Mouse (Mus musculus) neural tube, embryonic 12.5 days (tissue): ENCODE measurements around the gene Nalcn. TPM values are rescaled to one million over a fixed set of nuclear protein-coding genes. Genes with fewer than 3 reads are reported as not detected.
"Not testable (repeated sequence)": the region's sequence is repeated elsewhere in the genome, so short reads cannot be mapped to it uniquely, and the experiment has no call there.

Experiments
- ATAC-seq: fragments of 200-750 bp; cut with Nextera tagmentation; 2 replicates; pipeline ENCODE4 v1.8.0; 2017; ENCODE audit warnings: low read depth, mild to moderate bottlenecking, moderate TSS enrichment, moderate library complexity; ENCODE audit not compliant: low FRiP score
- H3K27ac ChIP-seq: fragments of 300-500 bp; sonication (generic); 2 replicates; pipeline ENCODE4 v1.5.1; 2016
- H3K27me3 ChIP-seq: fragments of 300-500 bp; sonication (generic); replicated peaks from 2 replicates; pipeline ENCODE4 v1.6.1; 2016; ENCODE audit warnings: mild to moderate bottlenecking
- H3K36me3 ChIP-seq: fragments of 300-500 bp; sonication (generic); 2 replicates; pipeline ENCODE4 v1.6.1; 2016; ENCODE audit warnings: mild to moderate bottlenecking
- H3K4me1 ChIP-seq: fragments of 300-500 bp; sonication (generic); 2 replicates; pipeline ENCODE4 v1.6.1; 2016
- H3K4me2 ChIP-seq: fragments of 300-500 bp; sonication (generic); replicated peaks from 2 replicates; pipeline ENCODE4 v1.6.1; 2016; ENCODE audit warnings: mild to moderate bottlenecking
- H3K4me3 ChIP-seq: fragments of 300-500 bp; sonication (generic); 2 replicates; pipeline ENCODE4 v1.5.1; 2016
- H3K9ac ChIP-seq: fragments of 300-500 bp; sonication (generic); 2 replicates; pipeline ENCODE4 v1.6.1; 2016; ENCODE audit warnings: mild to moderate bottlenecking
- H3K9me3 ChIP-seq: fragments of 300-500 bp; sonication (generic); 2 replicates; pipeline ENCODE4 v1.6.1; 2016; ENCODE audit warnings: mild to moderate bottlenecking
- WGBS: fragments of 180-500 bp; shearing (Covaris S2); methylation state at CpG from one replicate; pipeline ENCODE4 v1.1.7; 2016; 5-methylcytosine and 5-hydroxymethylcytosine counted together
- polyA plus RNA-seq: library from polyadenylated mRNA; unstranded; fragments of >200 nt; fragmentation: Nextera tagmentation; extraction: Ambion mirVana; gene quantifications from 2 replicates; pipeline ENCODE4 v1.2.1, GENCODE M21; 2016

Gene Nalcn
- 4.4 and 4.5 TPM in 2 replicates for polyA plus RNA-seq

DNA sequence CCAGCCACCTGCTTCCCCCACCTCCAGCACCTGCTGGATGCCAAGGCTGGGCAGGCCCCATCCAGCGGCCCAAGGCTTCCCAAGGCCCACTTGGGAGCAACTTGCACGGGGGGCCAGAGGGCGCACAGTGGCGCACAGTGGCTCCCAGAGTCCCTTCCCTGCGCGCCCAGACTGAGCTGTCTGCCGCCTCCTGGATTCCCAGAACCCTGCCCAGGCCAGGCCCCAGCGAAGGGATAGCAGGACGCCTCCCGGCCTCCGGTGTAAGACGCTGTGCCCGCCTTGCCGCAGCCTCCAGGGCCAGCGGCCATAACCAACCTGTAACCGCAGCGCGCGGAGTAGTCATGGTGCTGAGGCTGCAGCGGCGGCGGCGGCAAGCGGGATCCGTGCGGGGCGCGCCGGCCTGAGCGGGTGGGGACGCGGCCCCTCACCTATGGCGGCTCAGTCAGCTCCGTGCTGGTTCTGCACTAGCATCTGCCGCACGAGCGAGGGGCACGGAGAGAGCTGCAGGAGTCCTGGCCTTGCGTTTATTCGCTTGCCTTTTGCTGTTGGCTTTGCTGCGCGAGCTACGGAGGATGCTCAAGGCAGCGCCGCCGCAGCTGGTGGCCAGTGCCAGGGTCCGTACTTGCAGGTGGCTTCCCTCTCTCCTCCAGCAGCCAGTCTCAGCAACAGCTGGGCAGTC lies at the start of gene Nalcn:
Nalcn (minus strand) TSS at position 644 of the 679 bp plus-strand sequence.
- Histone ChIP-seq H3K4me2 (peak within 1 kb of the TSS; percentile 85), H3K27me3 (peaks cover 5% of the 10 kb centered on the region; the same call in 1 of the 2 replicates), H3K9me3 (no peaks in the 10 kb centered on the region), H3K4me1 (peaks cover 11% of the 10 kb centered on the region; the same call in 1 of the 2 replicates), H3K9ac (peak within 1 kb of the TSS; percentile 69), H3K27ac (peak within 1 kb of the TSS; percentile 57), H3K4me3 (peak within 1 kb of the TSS; percentile 57), H3K36me3 (no peaks in the 10 kb centered on the region)
- WGBS: under 1% methylated on average over 47 of the region's 47 CpGs
- peak; percentile 84 for ATAC-seq

DNA sequence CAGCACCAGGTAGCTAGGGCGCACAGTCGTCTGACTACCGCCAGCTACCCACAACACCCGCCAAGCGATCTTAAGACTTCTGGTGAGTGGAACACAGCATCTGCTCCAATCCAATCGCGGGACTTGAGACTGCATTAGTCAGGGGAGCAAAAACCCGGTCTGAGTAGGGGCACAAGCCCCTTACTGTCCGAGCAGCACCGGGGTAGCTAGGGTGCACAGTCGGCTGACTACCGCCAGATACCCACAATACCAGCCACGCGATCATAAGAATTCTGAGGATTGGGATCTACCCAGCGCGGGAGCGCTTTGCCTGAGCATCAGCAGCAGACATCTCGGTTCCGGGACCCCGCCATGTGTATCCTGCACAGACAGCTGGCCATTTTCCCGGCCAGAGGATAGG lies 44.1 kb upstream of the Nalcn start:
- H3K4me2 ChIP-seq, H3K4me1 ChIP-seq, H3K36me3 ChIP-seq, H3K27ac ChIP-seq, H3K4me3 ChIP-seq, H3K9me3 ChIP-seq, H3K9ac ChIP-seq, H3K27me3 ChIP-seq, ATAC-seq: not testable (repeated sequence)
- 87% methylated on average over 21 of the region's 21 CpGs for WGBS

DNA sequence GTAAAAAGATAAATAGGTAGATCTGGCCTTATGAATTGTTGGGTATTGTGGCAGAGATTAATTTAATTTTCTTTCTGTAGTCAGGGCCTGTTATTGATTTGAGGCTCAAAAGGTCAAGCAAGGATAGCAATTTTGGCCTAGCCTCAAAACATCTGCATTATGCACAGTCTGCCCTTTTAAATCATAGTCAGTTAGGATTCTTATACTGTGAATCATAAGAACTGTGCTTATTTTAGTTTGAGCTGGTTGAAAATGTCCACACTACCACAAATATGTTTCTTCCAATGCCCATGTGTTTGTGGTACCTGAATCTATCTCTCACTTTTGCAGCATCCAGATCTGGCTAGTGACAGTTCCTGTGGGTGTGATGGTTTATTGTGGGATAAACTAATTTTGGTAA lies 37.5 kb upstream of the Nalcn start:
- Histone ChIP-seq H3K27me3 (no peaks in the 10 kb centered on the region), H3K9me3 (no peaks in the 10 kb centered on the region), H3K4me3 (no peak overlapping the region), H3K4me1 (peaks cover 5% of the 10 kb centered on the region), H3K36me3 (no peaks in the 10 kb centered on the region), H3K9ac (no peak overlapping the region), H3K27ac (no peak overlapping the region), H3K4me2 (no peak overlapping the region)
- no peak for ATAC-seq

DNA sequence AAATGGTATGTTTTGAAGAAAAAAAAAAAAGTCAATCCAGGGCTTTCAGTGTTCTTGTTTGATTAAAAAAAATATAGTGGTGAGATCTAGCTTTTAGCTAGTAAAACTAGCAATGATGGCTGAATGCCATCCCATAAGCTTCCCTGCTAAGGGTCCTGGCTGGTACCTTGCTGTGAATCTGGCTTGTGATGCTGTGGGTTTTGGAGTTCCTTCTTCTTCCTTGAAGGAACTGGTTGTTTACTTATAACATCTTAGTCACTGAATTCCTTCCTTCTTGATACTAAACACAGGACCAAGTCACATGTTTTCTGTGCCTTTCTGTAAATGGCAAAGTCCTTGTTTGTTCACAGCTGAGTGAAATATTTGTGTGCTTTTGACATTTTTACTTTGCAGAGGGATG lies 36.3 kb upstream of the Nalcn start:
- Histone ChIP-seq H3K27ac (no peak overlapping the region), H3K9me3 (no peaks in the 10 kb centered on the region), H3K9ac (no peak overlapping the region), H3K4me2 (no peak overlapping the region), H3K4me1 (peaks cover 5% of the 10 kb centered on the region), H3K36me3 (no peaks in the 10 kb centered on the region), H3K27me3 (no peaks in the 10 kb centered on the region), H3K4me3 (no peak overlapping the region)
- ATAC-seq: no peak

DNA sequence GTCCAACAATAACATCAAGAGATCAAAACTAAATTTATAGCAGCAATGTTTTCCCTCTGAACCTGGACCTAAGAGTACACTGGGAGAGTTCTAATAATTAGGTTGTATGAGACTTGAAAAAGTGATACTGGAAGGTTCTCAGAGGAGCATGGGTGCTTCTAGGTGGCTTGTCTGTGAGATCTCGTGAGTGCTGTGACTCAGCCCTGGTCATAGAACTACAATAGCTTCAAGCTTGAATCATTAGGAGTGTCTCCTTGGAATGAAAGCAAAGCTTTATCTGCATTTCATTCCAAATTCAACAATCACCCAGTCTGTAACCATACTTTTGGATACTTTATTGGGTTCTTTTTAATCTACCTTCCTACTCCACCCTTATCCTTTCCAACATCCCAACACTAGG lies 35.4 kb upstream of the Nalcn start:
- WGBS: 78% methylated on average over 1 of the region's 1 CpGs
- no peak overlapping the region for H3K27ac ChIP-seq

DNA sequence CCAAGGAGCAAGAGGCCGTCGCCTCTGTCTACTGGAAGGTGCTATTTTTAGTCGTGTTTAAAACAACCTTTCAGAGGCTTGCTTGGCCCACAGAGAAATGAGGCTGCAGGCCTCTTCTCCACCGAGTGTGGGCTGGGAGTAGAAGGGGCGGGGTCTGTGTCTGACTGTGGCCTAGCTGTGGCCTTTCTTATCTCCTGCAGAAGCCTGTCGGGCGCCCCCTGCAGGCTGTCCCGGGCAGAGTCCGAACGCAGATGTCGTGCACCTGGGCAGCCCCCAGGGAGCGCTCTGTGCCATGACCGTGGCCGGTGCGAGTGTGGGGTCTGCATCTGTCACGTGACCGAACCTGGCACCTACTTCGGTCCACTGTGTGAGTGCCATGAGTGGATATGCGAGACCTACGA lies 34.1 kb upstream of the Nalcn start:
- no peak overlapping the region for H3K9ac ChIP-seq
- ATAC-seq: peak; percentile 85
- peaks cover 5% of the 10 kb centered on the region for H3K4me1 ChIP-seq
- 20% methylated on average over 20 of the region's 20 CpGs for WGBS
- no peaks in the 10 kb centered on the region for H3K36me3 ChIP-seq
- H3K27ac ChIP-seq: no peak overlapping the region
- H3K9me3 ChIP-seq: no peaks in the 10 kb centered on the region
- no peak overlapping the region for H3K4me3 ChIP-seq
- no peaks in the 10 kb centered on the region for H3K27me3 ChIP-seq
- H3K4me2 ChIP-seq: peak overlapping the region; percentile 34

More for the DNA sequence above, 35.4 kb upstream of the Nalcn start:
- Histone ChIP-seq H3K4me1 (peaks cover 5% of the 10 kb centered on the region), H3K4me3 (no peak overlapping the region), H3K27me3 (no peaks in the 10 kb centered on the region), H3K4me2 (no peak overlapping the region), H3K36me3 (no peaks in the 10 kb centered on the region), H3K9me3 (no peaks in the 10 kb centered on the region), H3K9ac (no peak overlapping the region)
- no peak for ATAC-seq

DNA sequence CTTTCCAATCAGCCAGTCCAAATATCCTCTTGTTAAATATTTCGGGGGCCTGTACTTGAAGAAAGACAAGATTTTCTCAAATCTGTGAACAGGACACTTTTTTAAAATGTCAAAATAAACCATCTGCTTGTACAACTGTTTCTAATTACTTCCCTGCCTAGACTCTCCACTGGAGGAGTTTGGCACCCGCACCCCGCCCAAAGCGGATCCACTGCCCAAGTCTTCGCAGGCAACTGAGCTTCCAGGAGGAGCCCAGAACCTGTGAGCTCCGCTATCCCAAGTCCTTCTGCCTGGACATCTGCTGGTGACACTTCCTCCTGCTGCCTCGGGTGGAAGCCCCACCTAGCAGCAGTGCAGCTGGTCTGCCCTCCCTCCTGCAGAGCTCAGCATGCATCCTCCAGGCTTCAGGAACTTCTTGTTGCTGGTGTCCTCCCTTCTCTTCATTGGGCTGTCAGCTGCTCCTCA lies 33.0 kb upstream of the Nalcn start, which contains the start of gene Itgbl1:
Itgbl1 (plus strand) TSS at position 51 of the 465 bp plus-strand sequence.
- Histone ChIP-seq H3K9me3 (no peaks in the 10 kb centered on the region), H3K4me1 (peaks cover 5% of the 10 kb centered on the region), H3K27me3 (no peaks in the 10 kb centered on the region), H3K4me3 (no peak within 1 kb of the TSS), H3K27ac (no peak within 1 kb of the TSS), H3K36me3 (no peaks in the 10 kb centered on the region), H3K4me2 (no peak within 1 kb of the TSS), H3K9ac (no peak within 1 kb of the TSS)
- WGBS: 48% methylated on average over 7 of the region's 7 CpGs
- ATAC-seq: no peak

DNA sequence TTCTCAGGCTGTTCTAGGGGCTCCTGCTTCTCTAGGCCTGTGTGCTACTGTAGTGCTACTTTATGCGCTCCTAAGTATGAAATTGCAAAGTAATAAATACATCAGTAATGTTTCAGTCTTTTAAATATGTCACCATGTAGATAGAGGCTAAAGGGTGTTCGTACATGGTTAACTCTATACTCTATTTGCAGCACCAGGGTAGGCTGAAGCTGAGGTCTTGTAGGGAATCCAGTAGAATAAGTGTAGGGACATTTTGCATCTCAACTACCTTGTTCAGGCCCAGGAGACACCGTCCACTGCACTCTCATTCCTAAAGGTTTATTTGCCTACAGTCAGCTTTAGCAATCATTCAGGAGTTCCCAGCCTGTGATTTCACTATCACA lies 227 bp upstream of the Nalcn start:
- Histone ChIP-seq H3K27ac (no peak overlapping the region), H3K36me3 (no peaks in the 10 kb centered on the region), H3K4me3 (peak overlapping the region; percentile 57), H3K4me2 (peak overlapping the region; percentile 85), H3K9me3 (no peaks in the 10 kb centered on the region), H3K4me1 (peaks cover 11% of the 10 kb centered on the region; the same call in 1 of the 2 replicates), H3K27me3 (peaks cover 5% of the 10 kb centered on the region; the same call in 1 of the 2 replicates), H3K9ac (peak overlapping the region; percentile 69)
- WGBS: 56% methylated on average over 3 of the region's 3 CpGs
- 0 out of 2 replicates have a peak, but pooled peaks have one; percentile 17 for ATAC-seq

DNA sequence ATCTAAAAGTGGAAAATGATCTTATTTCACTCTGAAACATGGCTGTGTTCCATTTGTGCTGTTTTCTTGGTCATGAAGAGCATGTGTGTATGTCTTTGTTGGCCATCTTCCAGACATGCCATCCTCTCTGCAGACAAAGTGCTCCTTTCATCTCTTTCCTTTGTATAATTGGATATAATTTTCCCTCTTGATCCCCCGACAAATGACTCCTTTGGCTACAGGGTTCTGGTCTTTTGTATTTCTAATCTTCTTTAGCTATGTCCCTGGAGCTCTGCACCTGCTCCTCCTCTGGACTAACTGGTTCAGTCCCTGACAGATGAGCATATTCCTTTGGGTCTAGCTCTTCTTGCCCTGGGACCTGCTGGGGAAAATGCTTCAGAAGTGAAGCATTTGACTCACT lies 4.0 kb downstream of the Nalcn start:
- Histone ChIP-seq H3K4me3 (no peak overlapping the region), H3K27me3 (peaks cover 5% of the 10 kb centered on the region; the same call in 1 of the 2 replicates), H3K27ac (no peak overlapping the region), H3K9ac (no peak overlapping the region), H3K9me3 (no peaks in the 10 kb centered on the region), H3K4me2 (no peak overlapping the region), H3K36me3 (no peaks in the 10 kb centered on the region), H3K4me1 (peaks cover 11% of the 10 kb centered on the region; the same call in 1 of the 2 replicates)
- no peak; the same call in 1 of the 2 replicates for ATAC-seq
- 23% methylated on average over 1 of the region's 1 CpGs for WGBS

DNA sequence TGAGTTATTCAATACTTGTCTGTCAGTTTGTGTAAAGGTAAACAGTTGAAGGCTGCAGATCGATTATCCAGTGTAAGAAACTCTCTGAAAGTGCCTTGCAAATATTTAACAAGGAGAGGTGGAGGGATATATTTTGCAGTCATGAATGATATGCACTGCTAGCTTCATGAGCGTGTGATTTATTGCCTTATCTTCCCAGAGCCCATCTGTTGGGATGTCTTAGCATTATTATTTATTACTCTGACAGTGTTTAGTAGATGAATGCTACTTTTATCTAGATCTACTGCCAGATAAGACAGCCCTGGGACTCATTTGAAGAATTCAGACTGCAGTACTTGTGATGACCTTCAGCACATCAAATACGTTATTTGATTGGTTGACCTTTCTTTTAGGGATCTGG lies 31.7 kb downstream of the Nalcn start:
- Histone ChIP-seq H3K4me2 (no peak overlapping the region), H3K4me1 (no peaks in the 10 kb centered on the region), H3K4me3 (no peak overlapping the region), H3K36me3 (no peaks in the 10 kb centered on the region), H3K27me3 (no peaks in the 10 kb centered on the region), H3K9ac (no peak overlapping the region), H3K9me3 (no peaks in the 10 kb centered on the region), H3K27ac (no peak overlapping the region)
- peak; percentile 76 for ATAC-seq
- 69% methylated on average over 3 of the region's 3 CpGs for WGBS

DNA sequence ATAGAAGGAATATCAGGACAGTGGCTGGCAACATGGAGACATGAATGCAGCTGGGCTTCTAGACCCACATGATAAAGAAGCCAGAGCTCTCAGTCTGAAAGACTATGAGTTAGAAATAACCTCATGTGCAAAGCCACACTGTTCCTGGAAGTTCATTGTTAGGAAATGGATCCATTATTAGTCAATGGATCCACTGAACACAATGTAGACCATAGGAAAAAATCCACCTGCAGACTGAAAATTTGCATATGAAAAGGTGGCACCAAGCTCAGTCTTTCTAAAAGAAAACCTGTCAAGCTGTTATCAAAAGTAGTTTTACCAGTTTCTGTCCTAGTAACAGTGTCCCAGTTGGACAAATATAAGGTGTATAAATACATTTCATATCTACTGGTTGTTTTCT lies 39.5 kb downstream of the Nalcn start:
- Histone ChIP-seq H3K4me3 (no peak overlapping the region), H3K27me3 (no peaks in the 10 kb centered on the region), H3K9me3 (no peaks in the 10 kb centered on the region), H3K4me1 (no peaks in the 10 kb centered on the region), H3K4me2 (no peak overlapping the region), H3K27ac (no peak overlapping the region), H3K9ac (no peak overlapping the region), H3K36me3 (no peaks in the 10 kb centered on the region)
- no peak for ATAC-seq

DNA sequence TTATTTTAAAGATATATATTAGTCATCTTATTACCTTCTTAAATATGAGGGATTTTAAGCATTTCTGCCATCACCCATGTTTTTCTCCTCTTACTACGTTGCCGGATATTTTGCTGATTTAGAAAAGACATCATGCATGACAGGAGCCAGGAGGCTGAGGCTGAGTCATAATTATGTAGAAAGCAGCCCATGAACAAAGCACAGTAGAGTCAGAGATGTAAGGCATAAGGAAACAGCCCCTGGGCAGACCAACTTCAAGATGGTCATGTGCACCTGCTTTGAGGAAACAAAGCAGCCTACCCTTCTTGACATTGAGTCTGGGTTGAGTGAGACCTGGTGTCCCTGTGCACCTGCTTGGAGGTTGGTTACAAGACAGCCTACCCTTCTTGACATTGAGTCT lies 44.5 kb downstream of the Nalcn start:
- no peaks in the 10 kb centered on the region for H3K4me1 ChIP-seq
- H3K27me3 ChIP-seq: no peaks in the 10 kb centered on the region
- ATAC-seq: no peak
- H3K27ac ChIP-seq: no peak overlapping the region
- no peaks in the 10 kb centered on the region for H3K36me3 ChIP-seq
- H3K9me3 ChIP-seq: no peaks in the 10 kb centered on the region
- no peak overlapping the region for H3K4me2 ChIP-seq
- H3K4me3 ChIP-seq: no peak overlapping the region
- WGBS: 86% methylated on average over 2 of the region's 2 CpGs
- H3K9ac ChIP-seq: no peak overlapping the region

DNA sequence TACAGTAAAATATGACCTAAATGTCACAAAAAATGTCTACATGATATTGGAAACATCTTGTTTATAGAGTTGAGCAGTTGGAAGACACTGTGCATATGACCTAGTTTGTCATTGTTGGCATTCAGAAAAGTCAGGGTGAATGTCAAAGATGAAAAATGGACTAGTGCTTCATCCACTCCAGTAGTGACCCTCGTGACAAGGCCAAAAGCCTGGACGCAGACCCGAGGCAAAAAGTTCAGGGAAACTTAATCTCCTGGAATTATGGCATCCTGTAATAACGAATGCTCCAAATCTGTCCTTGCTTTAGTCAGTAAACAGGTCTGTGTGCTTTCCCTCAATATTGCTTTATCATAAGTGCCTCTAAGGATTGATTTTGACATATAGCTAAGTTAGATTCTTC lies 51.6 kb downstream of the Nalcn start:
- WGBS: 90% methylated on average over 4 of the region's 4 CpGs
- H3K27me3 ChIP-seq: no peaks in the 10 kb centered on the region
- no peaks in the 10 kb centered on the region for H3K4me1 ChIP-seq
- no peaks in the 10 kb centered on the region for H3K36me3 ChIP-seq
- no peak overlapping the region for H3K9ac ChIP-seq
- no peak overlapping the region for H3K4me3 ChIP-seq
- no peak overlapping the region for H3K27ac ChIP-seq
- no peak overlapping the region for H3K4me2 ChIP-seq
- no peaks in the 10 kb centered on the region for H3K9me3 ChIP-seq
- no peak for ATAC-seq
